Mouse (Mus musculus) layer of hippocampus, adult 11-12 months (tissue): ENCODE measurements at regions not wholly inside any gene's neighbourhood (a gene's known extent, or its start where the extent isn't known, plus 50 kb on each side); places are given as distances from the start of the nearest gene placed in this dataset.

Experiments
- DNase-seq: peaks from one replicate; pipeline ENCODE4 v3.0.0; 2022; ENCODE audit warnings: low spot score

- no peak for DNase-seq
These were observed 57.9 kb downstream of the Sox9 start for GRCm38 (mm10) chr11:112839721-112840494.

GRCm38 (mm10) chr11:112840495-112840828, 58.4 kb downstream of the Sox9 start:
- no peak for DNase-seq

- DNase-seq: no peak
These were observed 62.4 kb downstream of the Sox9 start for GRCm38 (mm10) chr11:112844258-112844901.

- no peak for DNase-seq
These were observed 65.1 kb downstream of the Sox9 start for GRCm38 (mm10) chr11:112847146-112847545.

GRCm38 (mm10) chr11:112847851-112848250, 65.8 kb downstream of the Sox9 start:
- no peak for DNase-seq

- DNase-seq: no peak
These were observed 68.0 kb downstream of the Sox9 start for GRCm38 (mm10) chr11:112849974-112850373.

- DNase-seq: no peak
These were observed 68.7 kb downstream of the Sox9 start for GRCm38 (mm10) chr11:112850532-112851272.

- no peak for DNase-seq
These were observed 69.3 kb downstream of the Sox9 start for GRCm38 (mm10) chr11:112851321-112851720.

- DNase-seq: no peak
These were observed 74.0 kb downstream of the Sox9 start for GRCm38 (mm10) chr11:112855975-112856374.

GRCm38 (mm10) chr11:112859309-112859708, 77.3 kb downstream of the Sox9 start:
- no peak for DNase-seq

- no peak for DNase-seq
These were observed 78.8 kb downstream of the Sox9 start for GRCm38 (mm10) chr11:112860797-112861196.

GRCm38 (mm10) chr11:112861233-112861632, 79.2 kb downstream of the Sox9 start:
- no peak for DNase-seq

GRCm38 (mm10) chr11:112865836-112866235, 83.8 kb downstream of the Sox9 start:
- no peak for DNase-seq

GRCm38 (mm10) chr11:112869571-112869970, 87.5 kb downstream of the Sox9 start:
- DNase-seq: no peak

GRCm38 (mm10) chr11:112870201-112871035, 88.4 kb downstream of the Sox9 start:
- no peak for DNase-seq

GRCm38 (mm10) chr11:112872677-112873367, 90.8 kb downstream of the Sox9 start:
- no peak for DNase-seq

GRCm38 (mm10) chr11:112874239-112874638, 92.2 kb downstream of the Sox9 start:
- DNase-seq: no peak

- no peak for DNase-seq
These were observed 94.2 kb downstream of the Sox9 start for GRCm38 (mm10) chr11:112876226-112876625.

- no peak for DNase-seq
These were observed 96.4 kb downstream of the Sox9 start for GRCm38 (mm10) chr11:112878436-112878835.

GRCm38 (mm10) chr11:112880736-112881135, 98.7 kb downstream of the Sox9 start:
- DNase-seq: no peak

GRCm38 (mm10) chr11:112885336-112885940, 103.4 kb downstream of the Sox9 start:
- no peak for DNase-seq
